Mouse (Mus musculus) adrenal gland, adult 10 weeks (tissue): ENCODE measurements around the gene Sh3bgrl. TPM values are rescaled to one million over a fixed set of nuclear protein-coding genes. Genes with fewer than 3 reads are reported as not detected.

Experiments
- polyA plus RNA-seq: library from polyadenylated mRNA; stranded (reverse); fragments of 350-450 nt; fragmentation: Illumina TruSeq; extraction: RNeasy Lipid Tissue Mini Kit (QIAGEN cat#74804); gene quantifications from one replicate; pipeline ENCODE4 v1.2.3, GENCODE M21; 2014; ENCODE audit warnings: low read depth, low replicate concordance

The Sh3bgrl gene
- polyA plus RNA-seq, result 703 TPM

GRCm38 (mm10) chrX:109095245-109096242, at the start of gene Sh3bgrl:
Gene Sh3bgrl (plus strand): TSS chrX:109095365.

DNA sequence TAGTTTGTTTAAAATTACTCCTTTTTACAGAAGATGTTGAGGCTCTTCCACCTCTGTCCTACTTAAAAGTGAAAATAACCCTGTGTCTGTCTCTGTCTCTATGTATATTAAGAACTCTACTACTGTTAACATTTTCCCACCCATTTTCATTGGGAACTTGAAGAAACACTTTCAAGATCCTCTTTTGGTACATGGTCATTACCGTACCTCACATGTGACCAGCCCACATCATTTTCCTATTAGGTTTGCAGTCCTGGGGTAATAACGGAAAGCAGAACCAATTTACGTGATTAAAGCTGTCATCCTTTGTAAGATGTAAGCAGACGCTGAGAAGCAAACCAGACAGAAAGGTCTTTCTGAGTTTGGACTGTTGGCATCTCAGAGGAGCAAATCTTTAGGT, 101.3 kb downstream of the Sh3bgrl start, which contains the start of gene Gm6377:
Gene Gm6377 (plus strand): TSS at position 289 of the 400 bp plus-strand sequence.

Other genes with a start within 250 kb of the Sh3bgrl start
- 125 TPM for gene Hmgn5, start 82.0 kb upstream of the Sh3bgrl start, polyA plus RNA-seq
- gene Gm6377, start 101.4 kb downstream of the Sh3bgrl start, polyA plus RNA-seq, result 3.1 TPM